Mouse (Mus musculus): ENCODE data around the gene Sorl1. TPM values are rescaled to one million over a fixed set of nuclear protein-coding genes. Genes with fewer than 3 reads are reported as not detected.

Sorl1 gene
- total RNA-seq, 1 experiment from 2014 or later: 20.9 TPM

- DNase-seq: no peak
Measured at GRCm38 (mm10) chr9:42053591-42054190, 70.4 kb downstream of the Sorl1 start.

- DNase-seq: peak; percentile 18
Measured at GRCm38 (mm10) chr9:42052713-42053356, 71.3 kb downstream of the Sorl1 start.

GRCm38 (mm10) chr9:42048542-42048941, 75.6 kb downstream of the Sorl1 start:
- no peak for DNase-seq

GRCm38 (mm10) chr9:42047786-42048185, 76.3 kb downstream of the Sorl1 start:
- DNase-seq: no peak

- DNase-seq: no peak
Measured at GRCm38 (mm10) chr9:42046248-42046647, 77.8 kb downstream of the Sorl1 start.

- no peak for DNase-seq
Measured at GRCm38 (mm10) chr9:42044651-42045050, 79.4 kb downstream of the Sorl1 start.

GRCm38 (mm10) chr9:42043934-42044333, 80.2 kb downstream of the Sorl1 start:
- no peak for DNase-seq

- no peak for DNase-seq
Measured at GRCm38 (mm10) chr9:42039000-42039992, 84.8 kb downstream of the Sorl1 start.

GRCm38 (mm10) chr9:42036885-42037284, 87.2 kb downstream of the Sorl1 start:
- DNase-seq: no peak

GRCm38 (mm10) chr9:42035995-42036394, 88.1 kb downstream of the Sorl1 start:
- DNase-seq: peak; percentile 68

GRCm38 (mm10) chr9:42035213-42035765, 88.8 kb downstream of the Sorl1 start:
- no peak for DNase-seq

- DNase-seq: no peak
Measured at GRCm38 (mm10) chr9:42034116-42034520, 90.0 kb downstream of the Sorl1 start.

GRCm38 (mm10) chr9:42033291-42034115, 90.6 kb downstream of the Sorl1 start:
- no peak for DNase-seq

GRCm38 (mm10) chr9:42032419-42032818, 91.7 kb downstream of the Sorl1 start:
- no peak for DNase-seq

- no peak for DNase-seq
Measured at GRCm38 (mm10) chr9:42028807-42029206, 95.3 kb downstream of the Sorl1 start.

GRCm38 (mm10) chr9:42024257-42024656, 99.8 kb downstream of the Sorl1 start:
- DNase-seq: no peak

- DNase-seq: no peak
Measured at GRCm38 (mm10) chr9:42023383-42023782, 100.7 kb downstream of the Sorl1 start.

- DNase-seq: no peak
Measured at GRCm38 (mm10) chr9:42022318-42022717, 101.8 kb downstream of the Sorl1 start.

GRCm38 (mm10) chr9:42019308-42020031, 104.6 kb downstream of the Sorl1 start:
- DNase-seq: no peak

GRCm38 (mm10) chr9:42008501-42008900, 115.6 kb downstream of the Sorl1 start:
- DNase-seq: no peak

- peak; percentile 29 for DNase-seq
Measured at GRCm38 (mm10) chr9:42005101-42005500, 119.0 kb downstream of the Sorl1 start.
